Mouse (Mus musculus): Measurements from ENCODE around the gene Erbin.
A peak's percentile ranks its signal among the peaks of the same experiment; 100 is the strongest.

Erbin gene

DNA sequence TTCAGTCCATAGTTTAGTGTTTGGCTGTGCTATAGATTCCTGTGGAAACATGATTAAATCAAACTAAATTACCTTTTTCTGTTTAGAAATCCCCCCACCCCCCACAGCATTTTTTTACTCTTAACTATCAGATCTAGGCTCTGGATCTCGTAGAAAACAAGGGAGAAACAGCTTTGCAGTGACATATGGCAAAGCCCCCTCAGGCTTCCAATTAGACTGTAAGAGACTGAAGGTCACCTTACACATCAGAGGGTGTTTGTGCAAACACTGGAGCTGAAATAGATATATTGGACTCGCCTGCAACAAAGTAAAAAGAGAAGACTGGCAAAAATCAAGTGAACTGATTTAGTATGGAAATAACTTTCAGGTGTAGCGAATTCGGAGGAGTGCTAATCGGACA is 116.6 kb downstream of the Erbin start:
- DNase-seq: no peak

DNA sequence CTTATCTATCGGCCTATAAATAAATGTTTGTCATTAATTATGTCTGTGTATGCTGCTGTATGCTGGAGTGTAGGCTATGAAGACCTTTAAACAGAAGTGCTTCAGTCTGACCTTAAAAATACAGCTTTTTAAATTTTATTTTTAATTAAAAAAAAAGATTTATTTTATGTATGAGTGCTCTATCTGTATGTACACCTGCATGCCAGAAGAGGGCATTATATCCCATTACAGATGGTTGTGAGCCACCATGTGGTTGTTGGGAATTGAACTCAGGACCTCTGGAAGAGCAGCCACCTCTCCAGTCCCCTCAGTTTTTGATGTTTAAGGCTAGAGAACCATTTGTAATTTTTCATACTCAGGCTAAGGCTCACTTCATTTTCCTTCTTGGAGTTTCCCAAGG is 119.3 kb downstream of the Erbin start:
- DNase-seq: no peak

DNA sequence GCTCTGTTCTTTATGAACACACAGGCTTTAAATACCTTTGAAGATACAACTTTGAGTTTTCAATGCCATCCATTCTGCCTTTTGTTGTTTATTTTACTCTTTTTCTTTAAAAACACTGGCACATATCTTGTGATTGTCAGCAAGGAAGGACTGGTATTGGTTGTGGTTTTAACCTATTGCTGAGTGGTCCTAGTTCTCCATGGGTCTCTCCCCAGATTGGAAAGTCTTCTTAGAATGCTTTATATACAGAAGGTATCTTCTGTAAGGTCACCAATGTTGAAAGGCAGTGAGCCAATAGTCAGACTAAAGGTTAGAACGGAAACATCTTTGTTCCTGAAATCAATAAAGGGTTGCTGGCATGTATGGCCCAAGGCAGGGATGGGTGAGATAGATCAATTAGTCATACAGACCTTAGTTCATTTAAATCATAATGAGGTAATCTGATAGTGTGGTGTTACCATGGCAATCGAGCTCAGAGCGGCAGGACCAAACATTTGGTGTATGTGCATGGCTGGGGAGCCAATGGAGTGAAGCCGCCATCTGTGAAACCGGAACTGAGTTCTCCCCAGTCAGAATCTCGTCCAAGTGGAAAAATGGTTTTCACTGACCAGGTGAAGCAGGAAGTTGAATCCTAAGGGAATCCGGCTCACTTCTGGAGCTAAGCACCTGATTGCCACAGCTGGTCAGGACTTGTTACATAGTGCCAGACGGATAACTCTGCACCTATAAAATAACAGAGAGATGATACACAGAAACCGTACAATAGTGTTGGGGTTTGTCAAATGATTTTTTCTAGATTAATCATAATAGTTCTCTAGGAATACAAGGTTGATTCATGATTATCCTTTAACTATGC is 125.4 kb downstream of the Erbin start:
- DNase-seq: no peak

DNA sequence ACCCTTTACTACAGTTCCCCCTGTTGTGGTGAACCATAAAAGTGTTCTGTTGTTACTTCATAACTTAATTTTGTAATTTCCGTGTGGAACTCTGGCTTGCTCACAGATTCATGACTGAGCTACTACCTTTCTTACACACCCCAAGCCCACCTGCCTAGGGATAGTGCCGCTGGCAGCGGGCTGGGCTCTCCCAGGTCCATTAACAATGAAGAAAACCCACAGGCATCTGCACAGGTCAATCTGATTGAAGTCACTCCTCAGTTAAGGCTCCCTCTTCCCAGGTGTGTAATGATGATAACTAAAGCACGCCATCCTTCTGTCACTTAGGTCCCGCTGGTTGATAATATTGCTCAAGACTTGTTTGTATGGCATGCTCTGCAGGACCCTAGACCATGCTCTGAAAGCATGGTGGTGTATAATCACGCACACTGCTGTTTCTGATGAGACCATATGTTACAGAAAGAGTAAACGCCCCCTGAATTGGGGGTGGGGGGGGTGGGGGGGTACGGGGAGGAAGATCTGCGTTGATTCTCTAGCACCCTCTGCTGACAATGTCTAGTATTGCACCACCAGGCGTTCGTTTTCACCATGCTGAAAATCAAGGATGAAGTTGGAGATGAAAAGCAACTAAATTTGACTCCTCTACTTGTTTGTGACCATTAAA is 140.3 kb downstream of the Erbin start:
- DNase-seq: no peak

DNA sequence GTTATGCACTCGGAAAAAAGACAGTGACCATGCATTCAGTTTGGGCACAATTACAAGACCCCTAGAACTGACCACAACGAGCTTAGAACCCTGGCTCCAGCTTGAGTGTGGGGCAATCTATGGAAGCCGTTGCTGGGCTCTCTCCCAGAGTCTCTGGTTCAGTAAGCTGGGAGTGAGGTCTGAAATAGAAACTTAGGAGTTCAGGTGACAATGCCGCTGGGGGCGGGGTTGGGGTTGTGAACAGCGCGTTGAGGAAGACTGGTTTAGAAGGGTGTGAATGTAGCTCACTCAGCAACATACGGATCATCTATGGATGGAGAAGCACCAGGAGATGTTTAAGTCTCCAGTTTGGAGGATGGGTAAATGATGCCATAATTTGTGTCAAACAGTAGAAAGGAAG is 143.2 kb downstream of the Erbin start:
- DNase-seq: peak; percentile 91

DNA sequence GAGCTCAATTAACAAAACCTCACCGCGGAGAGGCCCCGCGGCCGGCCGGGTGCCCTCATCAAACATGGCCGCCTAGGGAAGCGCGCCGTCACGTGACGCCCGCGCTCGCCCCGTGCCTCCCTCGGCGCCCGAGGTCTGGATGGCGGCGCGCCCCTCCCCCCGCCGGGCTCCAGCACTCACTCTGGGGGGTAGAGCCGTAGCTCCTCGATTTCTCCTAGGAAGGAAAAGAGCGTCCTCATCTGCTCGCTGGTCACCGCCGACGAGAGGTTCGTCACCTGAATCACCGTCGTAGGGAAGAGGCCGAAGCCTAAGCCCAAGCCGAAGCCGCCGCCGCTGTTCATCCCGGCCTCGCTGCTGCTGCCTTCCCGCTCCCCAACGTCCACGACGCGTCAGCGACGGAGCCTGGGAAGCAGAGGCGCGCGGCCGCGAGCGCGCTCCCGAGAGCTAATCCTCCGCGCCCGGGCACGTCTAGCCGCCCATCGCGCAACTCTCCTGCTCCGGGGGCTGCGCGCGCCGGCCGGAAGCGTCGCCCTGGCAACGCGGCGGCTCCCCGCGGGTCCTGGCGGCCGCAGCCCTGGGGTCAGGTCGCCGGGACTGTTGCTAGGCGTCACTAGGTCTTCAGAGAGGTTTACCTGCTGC is 146.1 kb downstream of the Erbin start, which contains the start of gene Srek1:
Srek1 (minus strand) TSS at position 490 of the 639 bp plus-strand sequence.
- peak; percentile 99 for DNase-seq

DNA sequence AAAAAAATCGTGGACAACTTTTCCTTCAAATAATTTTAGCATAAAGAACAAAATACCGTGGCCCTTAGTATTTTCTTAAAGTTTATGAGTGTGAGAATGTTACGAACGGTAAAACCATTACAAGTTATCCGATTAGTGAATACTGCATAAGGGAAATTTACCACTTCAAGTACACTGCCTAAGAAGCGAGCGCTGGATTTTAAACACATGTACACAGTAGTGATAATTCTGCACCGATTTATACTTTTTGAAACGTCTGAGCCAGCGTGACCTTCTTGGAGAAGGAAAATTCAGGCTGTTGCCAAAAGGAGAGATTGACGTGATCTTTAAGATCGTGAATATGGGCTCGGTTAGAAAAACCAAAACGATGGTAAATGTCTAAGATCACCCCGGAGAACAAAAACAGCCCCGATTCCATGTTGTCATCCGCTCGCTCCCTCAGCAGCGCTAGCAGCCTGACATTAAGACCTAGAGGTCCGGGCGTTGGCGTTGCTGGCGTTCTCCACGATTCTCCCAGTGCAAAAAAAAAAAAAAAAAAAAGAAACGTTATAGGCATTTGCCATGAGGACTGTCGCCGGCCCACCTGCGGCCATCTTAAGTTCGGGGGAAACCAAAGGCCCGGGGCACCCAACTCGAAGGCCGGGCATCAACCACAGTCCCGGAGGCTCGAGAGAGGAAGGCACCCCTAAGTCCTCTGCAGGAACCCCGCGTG is 146.8 kb downstream of the Erbin start:
- DNase-seq: peak; percentile 86

DNA sequence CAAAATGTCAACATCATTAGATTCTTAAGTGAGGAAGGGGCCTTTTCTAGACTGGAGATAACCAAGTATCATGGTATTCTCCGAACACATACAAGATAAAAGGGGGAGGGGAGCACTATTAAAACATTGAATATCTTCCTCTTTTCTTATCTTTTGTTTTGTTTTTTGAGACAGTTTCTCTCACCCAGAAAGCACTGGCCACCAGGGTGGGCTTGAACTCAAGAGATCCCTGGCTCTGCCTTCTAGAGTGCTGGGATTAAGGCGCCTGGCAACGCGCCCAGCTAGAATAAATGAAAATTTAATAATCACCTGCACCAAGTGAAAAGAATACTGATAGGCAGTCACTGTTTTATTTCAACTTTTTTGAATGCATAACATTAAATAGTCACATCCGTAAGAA is 147.4 kb downstream of the Erbin start:
- DNase-seq: no peak

DNA sequence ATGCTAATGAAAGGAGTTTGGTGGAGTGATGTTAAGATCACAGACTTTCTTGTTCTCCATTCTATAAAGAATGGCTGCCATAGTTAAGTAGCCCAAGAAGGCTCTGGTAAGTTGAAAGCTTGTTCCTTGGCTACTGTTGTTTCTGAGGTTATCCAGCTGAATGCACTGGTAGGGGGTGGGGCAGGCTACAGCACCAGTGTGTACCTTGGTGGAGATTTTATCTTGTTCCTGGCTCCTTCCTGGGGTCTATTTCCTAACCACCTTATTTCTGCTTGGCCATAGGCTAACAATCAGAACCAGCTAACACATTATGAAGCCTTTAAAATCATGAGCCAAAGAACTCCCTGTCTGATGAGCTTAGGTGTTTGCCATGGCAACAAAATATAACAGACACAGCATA is 149.5 kb downstream of the Erbin start:
- no peak for DNase-seq
